Mouse (Mus musculus): Measurements from ENCODE around the gene Lef1. TPM values are rescaled to one million over a fixed set of nuclear protein-coding genes. Genes with fewer than 3 reads are reported as not detected.
A peak's percentile ranks its signal among the peaks of the same experiment; 100 is the strongest.

Gene Lef1
- total and polyA plus RNA-seq, 3 experiments: 0.18 to 0.54 TPM; not detected in 1

- Histone ChIP-seq H3K36me3 (ENCODE audit: control insufficient read depth in 1 of 2, insufficient read depth in 2 of 2, low read length in 2 of 2) (peaks cover 0 to 8% of the 10 kb centered on the region in 2 experiments; a peak in 2 of 4 replicates), H3K9ac (ENCODE audit: control insufficient read depth, low read depth, low read length, poor library complexity, severe bottlenecking) (peak overlapping the region; percentile 61), H3K4me1 (ENCODE audit: control insufficient read depth in 1 of 2, insufficient read depth in 2 of 2, low read length in 2 of 2) (peaks cover 4 to 8% of the 10 kb centered on the region in 2 experiments; a peak in 3 of 4 replicates), H3K9me3 (replicated peaks; ENCODE audit: insufficient read depth, low read length) (no peaks in the 10 kb centered on the region), H3K27ac (ENCODE audit: control insufficient read depth, low read depth, low read length) (peak overlapping the region; percentile 71), H3K27me3 (ENCODE audit: control insufficient read depth in 1 of 2, insufficient read depth in 2 of 2, low read length in 2 of 2) (no peaks in the 10 kb centered on the region), H3K79me2 (ENCODE audit: control insufficient read depth, insufficient read depth, low read length, poor library complexity) (no peaks in the 10 kb centered on the region; the same call in 1 of the 2 replicates), H3K4me3 (ENCODE audit: control insufficient read depth in 1 of 2, insufficient read depth in 1 of 2, low read depth in 2 of 2, low read length in 2 of 2) (peak overlapping the region; percentile 83 to 96)
- DNase-seq (ENCODE audit: low read depth, low spot score): no peak
- TF ChIP-seq MXI1 (IDR thresholded peaks at IDR 0.05; ENCODE audit: low read depth, low read length): peak; percentile 5; the same call in 1 of the 2 replicates
- TF ChIP-seq MAZ (IDR thresholded peaks at IDR 0.05; ENCODE audit: low read depth, low read length): no peak
These were observed 162.3 kb downstream of the Lef1 start for GRCm38 (mm10) chr3:131272374-131273100.

Other genes starting within 250 kb of the Lef1 start
- 39.1 and 42.3 TPM in 2 replicates for gene Hadh, start 161.6 kb downstream of the Lef1 start, total RNA-seq (2012; rRNA removed)
- 10 to 100 TPM in 1 of 2 experiments, not detected in 1; 66.9 TPM for gene Hadh, start 161.6 kb downstream of the Lef1 start, polyA plus RNA-seq (2012; ENCODE audit: insufficient read depth in 1 of 2, insufficient read length in 2 of 2, low read depth in 1 of 2, low replicate concordance in 2 of 2, missing spikeins in 1 of 2)
- 3.5 and 4.5 TPM in 2 replicates for gene Cyp2u1, start 192.8 kb downstream of the Lef1 start, total RNA-seq (2012; rRNA removed)
- 1 to 10 TPM in 1 of 2 experiments, not detected in 1; 3.6 TPM for gene Cyp2u1, start 192.8 kb downstream of the Lef1 start, polyA plus RNA-seq (2012; ENCODE audit: insufficient read depth in 1 of 2, insufficient read length in 2 of 2, low read depth in 1 of 2, low replicate concordance in 2 of 2, missing spikeins in 1 of 2)

Measured in MEL (cell line).